ENCODE assay signal across 20 mouse cellular contexts in genomic region chr4:72411343-72411742, GRCm38 (mm10).
"Had no signal": no experiment of that assay in that cellular context is flagged by ENCODE, and none has a peak within 500 bp of the region (broad histone marks: within the 10 kb centered on the region; RNA-seq: fewer than 3 reads in every experiment).

No protein-coding gene starts in this region.

- H3K4me3 ChIP-seq: layer of hippocampus, adult 2 months; liver, embryonic 15.5 days; lung, embryonic 15.5 days; megakaryocyte, embryonic 14.5 days; neural tube, embryonic 12.5 days; stomach, embryonic 15.5 days had no signal

- H3K9ac ChIP-seq: liver, embryonic 15.5 days; lung, embryonic 15.5 days; neural tube, embryonic 12.5 days; stomach, embryonic 15.5 days had no signal

- H3K36me3 ChIP-seq: liver, embryonic 15.5 days; lung, embryonic 15.5 days; neural tube, embryonic 12.5 days; stomach, embryonic 15.5 days had no signal

- H3K27me3 ChIP-seq: liver, embryonic 15.5 days; lung, embryonic 15.5 days; megakaryocyte, embryonic 14.5 days; neural tube, embryonic 12.5 days; stomach, embryonic 15.5 days had no signal

- H3K9me3 ChIP-seq: liver, embryonic 15.5 days; lung, embryonic 15.5 days; neural tube, embryonic 12.5 days; stomach, embryonic 15.5 days had no signal

- H3K27ac ChIP-seq: kidney, postnatal 0 days; layer of hippocampus, adult 2 months; liver, embryonic 15.5 days; lung, embryonic 15.5 days; neural tube, embryonic 12.5 days; stomach, embryonic 15.5 days had no signal

- H3K4me1 ChIP-seq: liver, embryonic 15.5 days; lung, embryonic 15.5 days; megakaryocyte, embryonic 14.5 days; neural tube, embryonic 12.5 days; stomach, embryonic 15.5 days had no signal

- H3K4me2 ChIP-seq: liver, embryonic 11.5 days; liver, embryonic 15.5 days; lung, embryonic 15.5 days; midbrain, embryonic 11.5 days; neural tube, embryonic 12.5 days; stomach, embryonic 15.5 days had no signal

- DNase-seq: kidney, adult 2 months; kidney, postnatal 25 days; layer of hippocampus, adult 9-11 months; lung, adult 18-20 months; lung, postnatal 10 days; lung, postnatal 36 days; midbrain, embryonic 14.5 days; retina, postnatal 1 day; right cerebral cortex, postnatal 25 days; spleen, adult 18-20 months; thymus, postnatal 25 days had no signal
